Mouse (Mus musculus) CD4-positive naive resting alpha-beta T cell, adult 57 days (primary cell): Measurements from ENCODE around the gene Klk1b26. TPM values are rescaled to one million over a fixed set of nuclear protein-coding genes. Genes with fewer than 3 reads are reported as not detected.

ENCODE experiments used
- total RNA-seq: library from RNA; stranded (reverse); gene quantifications from one replicate; pipeline ENCODE4 v1.2.4, GENCODE M21; 2023

The Klk1b26 gene
- not detected for total RNA-seq

GRCm38 (mm10) chr7:44011868-44012267, at the start of gene Klk1b26:
Klk1b26 (plus strand) TSS chr7:44012168.

GRCm38 (mm10) chr7:43966451-43966850, 45.5 kb upstream of the Klk1b26 start, which contains the start of gene Klk1b1:
Klk1b1 (plus strand) TSS chr7:43966751.

GRCm38 (mm10) chr7:43975761-43976160, 36.2 kb upstream of the Klk1b26 start, which contains the start of gene Klk1b9:
Klk1b9 (plus strand) TSS chr7:43976061.

GRCm38 (mm10) chr7:43995577-43995976, 16.4 kb upstream of the Klk1b26 start, which contains the start of gene Klk1b11:
Klk1b11 (plus strand) TSS chr7:43995877.

GRCm38 (mm10) chr7:44051990-44052389, 40.0 kb downstream of the Klk1b26 start, which contains the start of gene Klk1b27:
Klk1b27 (plus strand) TSS chr7:44052290.

Other genes with a start within 250 kb of the Klk1b26 start
- not detected for gene Klk12, start 243.3 kb upstream of the Klk1b26 start, total RNA-seq
- not detected for gene Klk11, start 237.6 kb upstream of the Klk1b26 start, total RNA-seq
- not detected for gene Klk10, start 231.1 kb upstream of the Klk1b26 start, total RNA-seq
- gene Klk9, start 220.3 kb upstream of the Klk1b26 start, total RNA-seq: not detected
- gene Klk8, start 214.6 kb upstream of the Klk1b26 start, total RNA-seq: 123 TPM
- 0.41 TPM for gene Klk7, start 200.9 kb upstream of the Klk1b26 start, total RNA-seq
- not detected for gene Klk6, start 187.7 kb upstream of the Klk1b26 start, total RNA-seq
- not detected for gene Klk5, start 170.2 kb upstream of the Klk1b26 start, total RNA-seq
- not detected for gene Klk4, start 131.0 kb upstream of the Klk1b26 start, total RNA-seq
- gene Klk15, start 78.4 kb upstream of the Klk1b26 start, total RNA-seq: not detected
- not detected for gene Klk1b8, start 61.5 kb upstream of the Klk1b26 start, total RNA-seq
- not detected for gene Klk1b1, start 45.4 kb upstream of the Klk1b26 start, total RNA-seq
- gene Klk1b9, start 36.1 kb upstream of the Klk1b26 start, total RNA-seq: not detected
- gene Klk1b11, start 16.3 kb upstream of the Klk1b26 start, total RNA-seq: not detected
- gene Klk1b27, start 40.1 kb downstream of the Klk1b26 start, total RNA-seq: not detected
- gene Klk1b21, start 90.2 kb downstream of the Klk1b26 start, total RNA-seq: not detected
- gene Klk1b22, start 100.5 kb downstream of the Klk1b26 start, total RNA-seq: not detected
- not detected for gene Klk1b16, start 124.6 kb downstream of the Klk1b26 start, total RNA-seq
- gene Klk1b24, start 176.1 kb downstream of the Klk1b26 start, total RNA-seq: not detected
- not detected for gene Klk1b3, start 186.0 kb downstream of the Klk1b26 start, total RNA-seq
- gene Klk1b4, start 195.3 kb downstream of the Klk1b26 start, total RNA-seq: not detected
- gene Klk1b5, start 203.8 kb downstream of the Klk1b26 start, total RNA-seq: not detected
- gene Klk1, start 213.2 kb downstream of the Klk1b26 start, total RNA-seq: not detected
- not detected for gene Gm36864, start 224.0 kb downstream of the Klk1b26 start, total RNA-seq
- 3.6 TPM for gene 1700028J19Rik, start 234.5 kb downstream of the Klk1b26 start, total RNA-seq
- 184 TPM for gene 2410002F23Rik, start 234.6 kb downstream of the Klk1b26 start, total RNA-seq
- gene Acp4, start 245.2 kb downstream of the Klk1b26 start, total RNA-seq: not detected
- not detected for gene Gm15517, start 249.3 kb downstream of the Klk1b26 start, total RNA-seq